Mouse (Mus musculus): ENCODE data around the gene Prss35.
A peak's percentile ranks its signal among the peaks of the same experiment; 100 is the strongest.

Prss35 gene

GRCm38 (mm10) chr9:86734357-86734756 lies 9.1 kb upstream of the Prss35 start:
- DNase-seq, result no peak

GRCm38 (mm10) chr9:86734795-86735194 lies 8.7 kb upstream of the Prss35 start:
- DNase-seq, result no peak

GRCm38 (mm10) chr9:86736991-86737390 lies 6.5 kb upstream of the Prss35 start:
- DNase-seq, result no peak

DNA sequence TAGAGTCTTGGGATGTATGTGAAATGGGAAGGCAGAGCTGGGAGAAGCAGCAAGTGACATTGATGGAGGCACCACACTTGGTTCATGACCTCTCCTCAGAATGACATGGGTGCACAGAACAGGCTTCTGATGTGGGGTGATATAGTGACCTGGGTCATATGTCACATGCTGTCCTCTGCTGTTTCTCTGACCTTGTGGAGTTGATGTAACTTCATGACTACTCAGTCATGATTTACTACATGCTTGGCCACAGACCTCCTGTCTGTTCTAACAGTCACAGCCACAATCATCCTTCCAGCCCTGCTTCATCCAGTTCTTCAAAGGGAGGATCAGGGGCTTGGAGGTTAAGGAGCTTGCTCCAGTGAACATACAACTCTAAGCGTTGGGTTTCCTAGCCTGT lies 5.4 kb upstream of the Prss35 start:
- DNase-seq, result no peak

GRCm38 (mm10) chr9:86738801-86739200 lies 4.6 kb upstream of the Prss35 start:
- no peak for DNase-seq

DNA sequence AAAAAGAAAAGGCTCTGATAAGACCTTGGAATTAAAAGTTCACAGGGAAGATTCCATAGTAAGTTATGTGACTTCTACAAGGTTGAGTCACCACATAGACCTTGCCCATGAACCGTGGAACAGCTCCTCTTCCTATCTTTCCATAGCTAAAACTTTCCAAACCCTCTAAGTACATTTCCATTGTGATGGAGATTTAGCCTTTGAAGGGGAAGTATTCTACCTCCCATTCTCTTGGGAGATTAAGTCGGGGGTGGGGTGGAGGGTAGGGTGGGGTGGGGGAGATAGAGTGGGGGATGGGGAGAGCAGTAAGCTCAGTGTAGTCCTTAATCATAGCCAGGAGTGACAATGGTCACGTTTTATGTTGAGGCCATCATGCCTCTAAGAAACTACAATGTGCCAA lies 3.5 kb upstream of the Prss35 start:
- DNase-seq, result no peak

DNA sequence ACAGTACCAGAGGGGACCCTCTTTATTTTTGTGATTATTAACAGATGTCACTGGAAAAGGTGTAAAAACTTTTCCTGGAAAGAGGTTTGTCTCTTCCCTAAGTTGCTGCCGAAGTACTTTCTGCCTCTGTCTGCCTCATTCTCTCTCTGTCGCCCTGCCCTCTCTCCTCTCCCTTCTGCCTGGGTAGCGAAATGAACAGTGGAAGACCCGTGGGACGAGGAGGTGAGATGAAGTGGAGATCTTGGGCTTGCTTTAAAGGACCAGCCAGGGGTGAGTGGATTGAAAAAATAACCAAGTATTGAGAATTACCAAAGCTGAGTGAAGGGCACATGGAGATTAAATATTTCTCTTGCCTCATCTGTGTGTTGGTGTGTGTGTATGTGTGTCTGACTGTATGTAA lies 592 bp downstream of the Prss35 start:
- no peak for DNase-seq

DNA sequence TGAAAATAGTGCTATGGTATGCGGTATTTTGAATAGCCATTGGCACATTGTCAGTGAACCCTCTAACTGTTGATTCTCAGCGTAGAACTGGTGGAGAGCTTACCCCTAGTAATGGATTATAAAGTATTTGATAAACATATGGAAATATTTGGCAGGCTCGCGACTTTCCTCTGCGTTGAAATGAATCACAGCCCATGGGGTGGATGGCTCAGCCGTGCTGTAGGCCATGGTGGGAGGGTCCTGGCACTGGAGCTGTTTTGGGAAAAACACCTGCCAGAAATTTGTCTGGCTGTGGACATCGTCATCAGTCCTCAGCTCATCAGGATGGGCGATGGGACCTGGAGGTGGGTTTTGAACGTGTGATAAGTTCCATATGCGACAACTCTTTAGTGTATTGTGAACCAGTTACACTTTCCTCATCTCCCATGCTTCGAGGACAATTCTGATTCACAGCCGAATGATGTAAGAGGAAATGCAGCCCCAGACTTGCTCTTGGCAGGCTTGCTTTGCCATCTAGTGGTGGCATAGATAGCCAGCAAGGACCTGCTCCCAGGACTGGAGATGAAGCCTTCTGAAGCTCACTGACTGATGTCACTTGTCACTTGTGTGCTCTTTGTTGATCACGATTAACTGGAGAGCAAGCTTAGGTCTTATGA lies 2.6 kb downstream of the Prss35 start:
- peak; percentile 61 to 67 for DNase-seq

GRCm38 (mm10) chr9:86762477-86763376 lies 19.3 kb downstream of the Prss35 start:
- DNase-seq, result no peak

DNA sequence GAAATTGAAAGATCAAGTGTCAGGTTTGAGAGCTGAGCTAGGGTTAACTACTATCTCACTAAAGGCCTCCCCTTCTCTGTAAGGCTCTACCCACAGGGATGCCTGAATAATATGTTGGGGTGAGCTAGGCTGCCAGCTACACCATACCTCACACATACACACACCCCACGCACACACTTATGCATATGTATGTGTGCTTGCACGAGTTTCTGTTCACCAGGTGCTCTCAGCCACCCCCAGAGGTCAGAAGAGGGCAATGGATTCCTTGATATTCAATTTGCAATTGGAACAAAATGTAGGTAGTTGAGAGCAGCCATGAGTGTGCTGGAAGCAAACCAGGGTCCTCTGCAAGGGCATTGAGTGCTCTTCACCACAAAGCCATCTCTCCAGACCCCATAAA lies 20.6 kb downstream of the Prss35 start:
- DNase-seq, result no peak

GRCm38 (mm10) chr9:86766991-86767390 lies 23.5 kb downstream of the Prss35 start:
- no peak for DNase-seq

DNA sequence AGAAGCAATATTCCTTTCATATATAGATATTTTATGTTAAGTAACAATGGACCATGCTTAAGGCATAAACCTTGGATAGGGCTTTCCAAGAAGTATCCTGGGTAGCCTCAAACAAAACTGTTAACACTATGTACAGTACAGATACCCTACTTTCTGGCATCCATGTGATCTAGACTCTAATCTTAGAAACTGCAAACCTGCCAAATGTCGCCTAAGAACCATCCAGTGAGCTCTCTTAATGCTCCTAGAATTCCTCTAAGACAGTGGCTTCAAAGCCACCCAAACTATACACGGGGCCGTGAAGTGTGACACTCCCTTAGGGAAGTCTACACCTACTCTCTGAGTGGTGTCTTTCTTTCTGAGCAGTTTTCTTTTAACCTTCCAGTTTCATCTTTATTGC lies 29.4 kb downstream of the Prss35 start:
- no peak for DNase-seq

GRCm38 (mm10) chr9:86773996-86774395 lies 30.5 kb downstream of the Prss35 start:
- no peak for DNase-seq

DNA sequence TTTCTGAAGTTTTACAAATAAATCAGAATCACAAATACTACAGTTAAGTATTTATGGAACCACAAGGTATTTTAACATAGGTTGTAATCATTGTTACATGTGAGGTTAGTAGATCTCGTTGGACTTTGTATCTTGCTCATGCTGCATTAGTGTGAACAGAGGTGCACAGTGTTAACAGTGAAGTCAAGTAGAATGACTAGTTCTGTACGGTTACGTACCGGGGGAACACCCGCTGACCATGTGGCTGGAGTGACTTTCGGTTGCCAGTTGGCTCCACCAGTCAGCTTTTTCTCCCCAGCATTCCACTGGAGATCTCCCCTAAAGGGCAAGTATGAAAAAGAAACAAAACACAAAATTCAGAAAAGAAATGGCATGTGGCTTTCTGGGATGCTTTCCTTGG lies 31.9 kb downstream of the Prss35 start:
- DNase-seq, result no peak

GRCm38 (mm10) chr9:86777309-86777708 lies 33.9 kb downstream of the Prss35 start:
- peak in 1 of 2 experiments; percentile 4 for DNase-seq

DNA sequence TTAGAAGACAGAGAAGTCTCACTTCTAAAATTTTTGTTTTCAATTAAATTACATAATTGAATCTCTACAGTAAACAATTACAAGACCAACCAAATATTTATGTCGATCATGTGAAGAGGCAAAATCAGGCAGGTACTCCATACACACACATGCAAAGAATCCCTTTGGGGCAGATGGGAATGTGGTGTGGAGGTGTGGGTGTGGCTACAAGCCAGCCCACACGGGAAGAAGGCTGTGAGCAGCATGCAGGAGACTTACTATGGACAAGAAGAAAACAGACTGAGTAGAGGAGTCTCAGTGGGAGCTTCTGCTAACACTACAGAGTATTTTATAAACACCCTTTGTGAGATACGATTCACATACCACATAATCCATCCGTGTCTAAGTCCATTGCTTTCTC lies 34.8 kb downstream of the Prss35 start:
- DNase-seq, result no peak

- DNase-seq, result no peak
Measured at GRCm38 (mm10) chr9:86781426-86781825, 38.0 kb downstream of the Prss35 start.

DNA sequence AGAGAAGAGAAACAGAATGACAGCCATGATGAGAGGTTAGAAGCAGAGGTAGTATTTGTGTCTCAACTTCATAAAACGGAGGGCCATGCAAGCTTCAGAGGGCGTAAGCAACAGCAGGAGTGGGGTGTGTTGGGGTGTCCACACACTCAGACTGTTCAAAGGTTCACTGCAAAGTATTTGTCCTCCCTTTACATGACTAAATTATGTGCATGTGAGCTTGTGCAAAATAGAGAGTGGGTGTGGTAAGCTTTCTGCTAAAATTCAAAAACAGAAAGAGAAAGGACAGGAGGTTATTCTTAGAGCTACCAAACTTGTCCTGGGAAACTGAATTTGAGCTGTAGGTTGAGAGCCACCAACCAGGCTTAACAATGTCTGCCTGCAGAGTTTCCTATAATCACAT lies 39.4 kb downstream of the Prss35 start:
- DNase-seq, result no peak

- no peak for DNase-seq
Measured at GRCm38 (mm10) chr9:86789186-86789585, 45.7 kb downstream of the Prss35 start.

DNA sequence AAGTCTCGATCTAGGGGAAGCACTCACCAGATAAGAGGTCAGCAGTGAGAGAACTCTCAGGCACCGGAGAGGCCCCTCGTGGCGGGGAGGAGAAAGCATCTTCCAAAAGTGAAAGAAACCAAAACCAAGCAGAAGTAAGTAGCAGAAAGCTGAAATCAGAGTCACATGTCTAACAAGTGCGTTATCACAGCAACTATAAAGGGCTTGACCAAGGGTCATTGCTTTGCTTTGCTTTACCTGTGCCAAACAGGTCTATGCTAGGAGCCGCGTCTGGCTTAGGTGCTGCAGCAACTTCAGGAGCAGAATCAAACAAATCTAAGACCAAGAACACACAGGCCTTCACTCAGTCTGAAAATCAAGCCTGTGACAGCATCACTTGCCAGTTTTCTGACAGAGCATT lies 48.5 kb downstream of the Prss35 start:
- no peak for DNase-seq

GRCm38 (mm10) chr9:86795236-86795635 lies 51.8 kb downstream of the Prss35 start:
- no peak for DNase-seq

- DNase-seq, result no peak
Measured at GRCm38 (mm10) chr9:86797553-86797952, 54.1 kb downstream of the Prss35 start.

DNA sequence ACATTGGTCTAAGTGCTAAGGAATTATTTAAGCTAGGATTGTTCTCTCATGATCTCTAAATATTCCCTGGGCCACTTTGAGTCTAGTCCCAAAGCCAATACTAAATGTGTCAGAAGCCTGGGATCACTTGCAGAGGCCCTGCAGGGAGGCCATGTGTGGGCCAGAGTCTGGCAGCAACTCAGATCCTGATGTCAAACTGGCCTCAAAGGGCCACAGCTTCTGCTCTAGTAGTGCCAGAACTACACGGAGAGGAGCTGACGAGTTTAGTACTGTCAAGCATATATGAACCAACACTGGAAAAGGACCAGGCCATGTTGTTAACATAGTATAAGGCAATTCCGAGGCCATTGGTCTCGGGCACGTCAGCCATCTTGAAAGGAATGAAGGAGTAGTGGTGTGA lies 54.7 kb downstream of the Prss35 start:
- no peak for DNase-seq

DNA sequence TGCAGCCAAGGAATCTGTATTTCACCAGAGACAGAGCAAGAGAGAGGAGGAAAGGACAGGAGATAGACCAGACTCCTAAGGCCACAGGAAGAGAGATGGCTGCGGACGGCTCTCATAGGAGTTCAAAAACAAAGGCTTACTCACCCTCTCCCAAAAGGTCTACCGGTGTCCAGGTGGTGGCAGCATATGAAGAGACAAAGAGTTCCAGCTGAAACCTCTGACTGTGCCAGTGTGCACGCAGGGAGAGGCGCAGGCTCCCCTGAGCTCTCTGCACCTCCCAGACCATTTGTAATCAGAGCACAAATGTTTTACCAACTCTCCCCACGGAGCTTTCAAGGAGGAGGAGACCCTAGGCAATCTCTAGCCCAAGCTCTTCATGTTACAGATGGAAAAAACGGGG lies 55.2 kb downstream of the Prss35 start:
- no peak for DNase-seq
